Mouse (Mus musculus) CD4-positive naive resting alpha-beta T cell, adult 76 days (primary cell): Measurements from ENCODE around the gene Rreb1. TPM values are rescaled to one million over a fixed set of nuclear protein-coding genes. Genes with fewer than 3 reads are reported as not detected.

Experiments used
- total RNA-seq: library from RNA; stranded (reverse); gene quantifications from one replicate; pipeline ENCODE4 v1.2.4, GENCODE M21; 2023

Gene Rreb1
- total RNA-seq, result 48.5 TPM

GRCm38 (mm10) chr13:37778147-37778593 is at the start of gene Rreb1:
Rreb1 (plus strand) TSS chr13:37778400.

GRCm38 (mm10) chr13:37993704-37994404 is 215.7 kb downstream of the Rreb1 start, which contains the start of gene Ssr1:
Ssr1 (minus strand) TSS chr13:37994217.

Other genes starting within 250 kb of the Rreb1 start
- gene Ssr1, start 215.8 kb downstream of the Rreb1 start, total RNA-seq, result 56.1 TPM